15 mouse cellular contexts compared by ENCODE assay signal in genomic region chr17:5037199-5037598, GRCm38 (mm10).
"Had no signal": no experiment of that assay in that cellular context is flagged by ENCODE, and none has a peak within 500 bp of the region (broad histone marks: within the 10 kb centered on the region; RNA-seq: fewer than 3 reads in every experiment).

No protein-coding gene starts in this region.

- H3K27ac ChIP-seq: left cerebral cortex, adult 2 months; liver, embryonic 13.5 days; stomach, postnatal 0 days had no signal

- H3K4me2 ChIP-seq: liver, embryonic 13.5 days; midbrain, embryonic 11.5 days had no signal

- DNase-seq: kidney, adult 9 months; layer of hippocampus, postnatal 36 days; liver, embryonic 13.5 days; lung, adult 2 months; lung, postnatal 14 days; lung, postnatal 4 days; midbrain, embryonic 14.5 days; right cerebral cortex, adult 18-20 months; right cerebral cortex, postnatal 14 days; right cerebral cortex, postnatal 4 days; thymus, postnatal 25 days had no signal

- H3K4me3 ChIP-seq: left cerebral cortex, adult 2 months; liver, embryonic 13.5 days; myocyte had no signal

- H3K27me3 ChIP-seq: liver, embryonic 13.5 days had no signal

- H3K9me3 ChIP-seq: liver, embryonic 13.5 days had no signal

- H3K36me3 ChIP-seq: liver, embryonic 13.5 days had no signal

- H3K9ac ChIP-seq: liver, embryonic 13.5 days had no signal
